Mouse (Mus musculus) adrenal gland, postnatal 0 days (tissue): ENCODE results near the gene Fbn1. TPM values are rescaled to one million over a fixed set of nuclear protein-coding genes. Genes with fewer than 3 reads are reported as not detected.

ENCODE experiments used
- polyA plus RNA-seq: library from polyadenylated mRNA; unstranded; fragments of >200 nt; fragmentation: Nextera tagmentation; extraction: Ambion mirVana; gene quantifications from 2 replicates; pipeline ENCODE4 v1.2.1, GENCODE M21; 2015

Fbn1 gene
- polyA plus RNA-seq = 17.9 and 21.3 TPM in 2 replicates

GRCm38 (mm10) chr2:125507893-125508292 is at the start of gene Fbn1:
Fbn1 (minus strand) TSS chr2:125507993.

GRCm38 (mm10) chr2:125505006-125505745 is 2.6 kb downstream of the Fbn1 start, which contains the start of gene Gm9913:
Gm9913 (plus strand) TSS chr2:125505089.

Other genes starting within 250 kb of the Fbn1 start
- 0.11 and 0.50 TPM in 2 replicates for gene Gm9913, start 2.9 kb downstream of the Fbn1 start, polyA plus RNA-seq
- 1.4 and 1.6 TPM in 2 replicates for gene Cep152, start 117.1 kb upstream of the Fbn1 start, polyA plus RNA-seq
- 193 and 236 TPM in 2 replicates for gene Eid1, start 165.1 kb upstream of the Fbn1 start, polyA plus RNA-seq
- gene Shc4, start 216.2 kb upstream of the Fbn1 start, polyA plus RNA-seq = 1.7 and 2.8 TPM in 2 replicates